Mouse (Mus musculus) bone marrow, adult 2 months (tissue): ENCODE data around the gene Lmna.

Source experiments
- CTCF ChIP-seq: fragments of 200-500 bp; IDR thresholded peaks from 2 replicates; pipeline ENCODE4 v1.5.1; 2011; ENCODE audit warnings: low read length, control low read depth; ENCODE audit not compliant: control insufficient read depth, insufficient read depth
- POLR2A ChIP-seq: fragments of 200-500 bp; IDR thresholded peaks from 2 replicates; pipeline ENCODE4 v1.6.1; 2011; ENCODE audit warnings: low read depth, mild to moderate bottlenecking, control low read depth, low read length, borderline replicate concordance; ENCODE audit not compliant: control insufficient read depth

GRCm38 (mm10) chr3:88538271-88539145 lies 28.8 kb upstream of the Lmna start:
- no peak for TF ChIP-seq CTCF
- TF ChIP-seq POLR2A, result no peak
